Mouse (Mus musculus) MEL (cell line): ENCODE results near the gene Ly6g6d.

ENCODE experiments used
- CTCF ChIP-seq, 3 experiments: IDR thresholded peaks in 2 of 3; conservative IDR thresholded peaks in 1 of 3; 2 replicates each; pipeline ENCODE4 v1.5.1; 2011 to 2012; ENCODE audit warnings: low read length in 3 of 3, low read depth in 2 of 3, mild to moderate bottlenecking in 2 of 3, improper control_type of control experiment in 1 of 3, inconsistent platforms in 1 of 3, mixed read lengths in 1 of 3, moderate library complexity in 1 of 3; ENCODE audit not compliant: control insufficient read depth in 1 of 3, insufficient read depth in 1 of 3, poor library complexity in 1 of 3, severe bottlenecking in 1 of 3
- ELF1 ChIP-seq: IDR thresholded peaks from 2 replicates; pipeline ENCODE4 v1.6.1; 2014; ENCODE audit warnings: low read depth, mild to moderate bottlenecking, inconsistent platforms, low read length, improper control_type of control experiment, moderate library complexity
- GABPA ChIP-seq: IDR thresholded peaks from 2 replicates; pipeline ENCODE4 v1.6.1; 2012; ENCODE audit warnings: low read depth, mild to moderate bottlenecking, inconsistent platforms, low read length, improper control_type of control experiment, moderate library complexity
- GATA1 ChIP-seq: IDR thresholded peaks from 2 replicates; pipeline ENCODE4 v1.6.1; 2011; ENCODE audit warnings: low read depth, low read length, improper control_type of control experiment
- POLR2AphosphoS5 ChIP-seq: IDR thresholded peaks from 2 replicates; pipeline ENCODE4 v1.6.1; 2012; ENCODE audit warnings: low read depth, borderline replicate concordance, mild to moderate bottlenecking, inconsistent platforms, low read length, moderate library complexity, mixed read lengths
- RAD21 ChIP-seq: IDR thresholded peaks from 2 replicates; pipeline ENCODE4 v1.6.1; 2011; ENCODE audit warnings: mild to moderate bottlenecking, low read depth, low read length, improper control_type of control experiment
- SMC3 ChIP-seq: IDR thresholded peaks from 2 replicates; pipeline ENCODE4 v1.6.1; 2011; ENCODE audit warnings: low read depth, low read length, improper control_type of control experiment
- TAL1 ChIP-seq: IDR thresholded peaks from 2 replicates; pipeline ENCODE4 v1.6.1; 2012; ENCODE audit warnings: mild to moderate bottlenecking, inconsistent platforms, low read length, moderate library complexity, mixed read lengths
- TBP ChIP-seq: IDR thresholded peaks from 2 replicates; pipeline ENCODE4 v1.8.0; 2011; ENCODE audit warnings: low read depth, low read length, improper control_type of control experiment
- UBTF ChIP-seq: IDR thresholded peaks from 2 replicates; pipeline ENCODE4 v1.6.1; 2012; ENCODE audit warnings: low read depth, mild to moderate bottlenecking, inconsistent platforms, low read length, improper control_type of control experiment, moderate library complexity, borderline replicate concordance; ENCODE audit not compliant: insufficient read depth

GRCm38 (mm10) chr17:35039121-35039873 lies 38.6 kb downstream of the Ly6g6d start:
- TF ChIP-seq TBP: 0 out of 2 replicates have a peak, but pooled peaks have one; percentile 25
- no peak for TF ChIP-seq UBTF
- TF ChIP-seq GATA1: peak; percentile 78
- no peak for TF ChIP-seq CTCF (IDR thresholded peaks at IDR 0.05 in 2 of 3, conservative IDR thresholded peaks at IDR 0.05 in 1 of 3; ENCODE audit: control insufficient read depth in 1 of 3, insufficient read depth in 1 of 3, low read depth in 2 of 3, low read length in 3 of 3, poor library complexity in 1 of 3, severe bottlenecking in 1 of 3)
- TF ChIP-seq GABPA: no peak
- no peak for TF ChIP-seq ELF1
- TF ChIP-seq TAL1: peak; percentile 77
- TF ChIP-seq POLR2AphosphoS5: no peak
- TF ChIP-seq RAD21: no peak
- no peak for TF ChIP-seq SMC3
